Comparison of ENCODE assay signal across 11 mouse cellular contexts in the genomic region with DNA sequence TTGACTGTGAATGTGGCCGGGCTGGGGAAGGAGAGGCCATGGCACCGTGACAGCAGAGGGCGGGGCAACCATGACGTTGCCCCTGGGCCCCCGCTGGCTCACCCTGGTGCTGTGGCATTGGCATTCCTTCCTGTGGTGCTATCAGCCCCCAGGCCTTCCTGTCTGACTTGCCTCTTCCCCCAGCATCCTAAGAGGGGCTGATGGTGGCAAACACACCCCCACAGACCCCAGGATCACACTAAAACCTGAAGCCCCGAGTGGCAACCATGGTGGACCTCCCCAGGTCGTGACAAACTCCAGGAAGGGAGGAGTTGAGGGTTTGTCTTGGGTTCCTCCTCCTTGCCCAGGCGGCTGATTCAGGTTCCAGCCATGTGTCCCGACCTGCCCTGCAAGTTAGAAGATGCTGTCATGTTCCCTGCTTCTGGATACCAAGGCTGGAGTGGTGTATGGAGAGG. TPM values are rescaled to one million over a fixed set of nuclear protein-coding genes. Genes with fewer than 3 reads are reported as not detected.
DNase-seq lines count a peak whose midpoint lies in the region; ATAC-seq lines count a peak whose summit lies in the region.
"Had no signal": no experiment of that assay in that cellular context is flagged by ENCODE, and none has a peak within 500 bp of the region (broad histone marks: within the 10 kb centered on the region; RNA-seq: fewer than 3 reads in every experiment).

No protein-coding gene starts in this region.

- H3K4me2 ChIP-seq in lung, embryonic 16.5 days (ENCODE audit: low read depth, low read length) = no peak overlapping the region
- H3K4me2 ChIP-seq in intestine, embryonic 16.5 days (ENCODE audit: low read depth, low read length) = no peak overlapping the region

- peaks cover 15% of the 10 kb centered on the region for H3K4me1 ChIP-seq in lung, embryonic 16.5 days (replicated peaks; ENCODE audit: control insufficient read depth, insufficient read depth, low read length)
- peaks cover 15% of the 10 kb centered on the region for H3K4me1 ChIP-seq in intestine, embryonic 16.5 days (ENCODE audit: control insufficient read depth, insufficient read depth, low read length)

- H3K27me3 ChIP-seq in lung, embryonic 16.5 days (ENCODE audit: control insufficient read depth, insufficient read depth, low read depth, low read length) = no peaks in the 10 kb centered on the region
- H3K27me3 ChIP-seq in intestine, embryonic 16.5 days (replicated peaks; ENCODE audit: control insufficient read depth, insufficient read depth, low read length) = no peaks in the 10 kb centered on the region
- H3K27me3 ChIP-seq: Patski had no signal

- 47% methylated on average over 9 of the region's 9 CpGs for WGBS in lung, embryonic 16.5 days
- WGBS in intestine, embryonic 16.5 days = 52% methylated on average over 9 of the region's 9 CpGs

- H3K4me3 ChIP-seq in lung, embryonic 16.5 days (ENCODE audit: low read length) = no peak overlapping the region
- H3K4me3 ChIP-seq in intestine, embryonic 16.5 days (ENCODE audit: low read length) = no peak overlapping the region

- H3K9me3 ChIP-seq in lung, embryonic 16.5 days (ENCODE audit: control insufficient read depth, low read length) = no peaks in the 10 kb centered on the region
- no peaks in the 10 kb centered on the region for H3K9me3 ChIP-seq in intestine, embryonic 16.5 days (ENCODE audit: control insufficient read depth, low read length)

- H3K9ac ChIP-seq in lung, embryonic 16.5 days (ENCODE audit: low read length) = 0 out of 2 replicates have a peak overlapping the region, but pooled peaks have one; percentile 17
- H3K9ac ChIP-seq in intestine, embryonic 16.5 days (ENCODE audit: low read depth, low read length) = no peak overlapping the region

- no peaks in the 10 kb centered on the region for H3K36me3 ChIP-seq in lung, embryonic 16.5 days (ENCODE audit: control insufficient read depth, insufficient read depth, low read length)
- no peaks in the 10 kb centered on the region for H3K36me3 ChIP-seq in intestine, embryonic 16.5 days (ENCODE audit: control insufficient read depth, insufficient read depth, low read length)

- no peak overlapping the region for H3K27ac ChIP-seq in lung, embryonic 16.5 days (ENCODE audit: low read length)
- no peak overlapping the region for H3K27ac ChIP-seq in intestine, embryonic 16.5 days (ENCODE audit: low read length)

- ATAC-seq in lung, embryonic 16.5 days (ENCODE audit: low read depth) = 0 out of 2 replicates have a peak, but pooled peaks have one; percentile 1
- peak; percentile 66 for ATAC-seq in intestine, embryonic 16.5 days
- peak; percentile 23; the same call in 1 of the 2 replicates for ATAC-seq in neutrophil, adult 5-6 weeks (ENCODE audit: extremely low read depth, insufficient number of reproducible peaks, low FRiP score, poor library complexity, severe bottlenecking)
- ATAC-seq: hindbrain, embryonic 16.5 days; midbrain, embryonic 16.5 days; Patski had no signal

- no peak for DNase-seq in lung, postnatal 25 days (ENCODE audit: low spot score)
- DNase-seq in c-Kit-negative CD71-positive TER-119-positive erythroid progenitor cells, embryonic 14.5 days (ENCODE audit: low read depth, low spot score) = peak; percentile 58
- no peak for DNase-seq in adipocyte (ENCODE audit: low spot score)
- no peak for DNase-seq in retina, postnatal 1 day
- DNase-seq: gastrocnemius, postnatal 10 days had no signal

RNA-seq across cellular contexts. Expression of gene Tmem40, which starts 3.2 kb away (rescaled TPM):
- 2.3 and 3.8 TPM in 2 replicates for polyA plus RNA-seq in lung, embryonic 16.5 days (2015; fragmentation: Nextera tagmentation; extraction: Ambion mirVana)
- 0.70 and 1.5 TPM in 2 replicates for polyA plus RNA-seq in intestine, embryonic 16.5 days (2015; fragmentation: Nextera tagmentation; extraction: Ambion mirVana)
- total RNA-seq in neutrophil, adult 5-6 weeks (2017) = 15.1 and 20.1 TPM in 2 replicates
- polyA plus RNA-seq: Patski had no signal

RNA-seq across cellular contexts. Expression of gene Cand2, which starts 15.3 kb away (rescaled TPM):
- polyA plus RNA-seq in lung, embryonic 16.5 days (2015; fragmentation: Nextera tagmentation; extraction: Ambion mirVana) = 23.4 and 28.2 TPM in 2 replicates
- polyA plus RNA-seq in intestine, embryonic 16.5 days (2015; fragmentation: Nextera tagmentation; extraction: Ambion mirVana) = 12.6 and 13.3 TPM in 2 replicates
- total RNA-seq in neutrophil, adult 5-6 weeks (2017) = 0.86 and 1.0 TPM in 2 replicates

RNA-seq across cellular contexts. Expression of gene Rpl32, which starts 49.5 kb away (rescaled TPM):
- polyA plus RNA-seq in lung, embryonic 16.5 days (2015; fragmentation: Nextera tagmentation; extraction: Ambion mirVana) = 2,193 and 2,268 TPM in 2 replicates
- polyA plus RNA-seq in intestine, embryonic 16.5 days (2015; fragmentation: Nextera tagmentation; extraction: Ambion mirVana) = 1,840 and 1,978 TPM in 2 replicates
- 1,487 and 1,493 TPM in 2 replicates for total RNA-seq in neutrophil, adult 5-6 weeks (2017)

Comparison
In these comparisons a context has a peak if more than half of its experiments do, and no peak if none do; other contexts are left out.
1. ATAC-seq: peak in every context shown above with its lines; median percentile 66 in intestine, embryonic 16.5 days; 23 in neutrophil, adult 5-6 weeks; 1 in lung, embryonic 16.5 days.